Mouse (Mus musculus) embryonic facial prominence, embryonic 14.5 days (tissue): ENCODE measurements around the gene Xk. TPM values are rescaled to one million over a fixed set of nuclear protein-coding genes. Genes with fewer than 3 reads are reported as not detected.

ENCODE experiments used
- ATAC-seq: fragments of 200-750 bp; cut with Nextera tagmentation; 2 replicates; pipeline ENCODE4 v1.8.0; 2017; ENCODE audit warnings: low read depth, moderate number of reproducible peaks, moderate TSS enrichment
- DNase-seq: peaks from one replicate; pipeline ENCODE4 v3.0.0-alpha.2; 2015; ENCODE audit warnings: low spot score
- H3K27ac ChIP-seq: fragments of 300-500 bp; sonication (generic); replicated peaks from 2 replicates; pipeline ENCODE4 v1.5.1; 2014; ENCODE audit warnings: low read depth, mild to moderate bottlenecking, low read length, moderate library complexity
- H3K27me3 ChIP-seq: fragments of 300-500 bp; sonication (generic); replicated peaks from 2 replicates; pipeline ENCODE4 v1.6.1; 2014; ENCODE audit warnings: low read length; ENCODE audit not compliant: control insufficient read depth, insufficient read depth
- H3K36me3 ChIP-seq: fragments of 300-500 bp; sonication (generic); 2 replicates; pipeline ENCODE4 v1.6.1; 2014; ENCODE audit warnings: low read length, mixed read lengths; ENCODE audit not compliant: control insufficient read depth, insufficient read depth
- H3K4me1 ChIP-seq: fragments of 300-500 bp; sonication (generic); 2 replicates; pipeline ENCODE4 v1.6.1; 2014; ENCODE audit warnings: antibody characterized with exemption, low read length; ENCODE audit not compliant: control insufficient read depth, insufficient read depth
- H3K4me2 ChIP-seq: fragments of 300-500 bp; sonication (generic); 2 replicates; pipeline ENCODE4 v1.6.1; 2014; ENCODE audit warnings: low read depth, mild to moderate bottlenecking, low read length, moderate library complexity, mixed read lengths
- H3K4me3 ChIP-seq: fragments of 300-500 bp; sonication (generic); 2 replicates; pipeline ENCODE4 v1.5.1; 2014; ENCODE audit warnings: low read depth, mild to moderate bottlenecking, low read length
- H3K9ac ChIP-seq: fragments of 300-500 bp; sonication (generic); 2 replicates; pipeline ENCODE4 v1.6.1; 2014; ENCODE audit warnings: low read depth, mild to moderate bottlenecking, low read length, moderate library complexity, mixed read lengths
- H3K9me3 ChIP-seq: fragments of 300-500 bp; sonication (generic); 2 replicates; pipeline ENCODE4 v1.6.1; 2016; ENCODE audit warnings: low read length; ENCODE audit not compliant: control insufficient read depth
- WGBS: fragments of 180-500 bp; shearing (Covaris S2); extraction: QIAGEN DNeasy Blood & Tissue Kit; methylation state at CpG from one replicate; pipeline ENCODE4 v1.1.7; 2014; 5-methylcytosine and 5-hydroxymethylcytosine counted together
- polyA plus RNA-seq: library from polyadenylated mRNA; unstranded; fragments of >200 nt; fragmentation: Nextera tagmentation; extraction: Ambion mirVana; gene quantifications from 2 replicates; pipeline ENCODE4 v1.2.1, GENCODE M21; 2014

Gene Xk
- 0.97 and 2.0 TPM in 2 replicates for polyA plus RNA-seq

- WGBS, result 0% methylated on average over 1 of the region's 94 CpGs
Observed at GRCm38 (mm10) chrX:9272460-9273361, at the start of gene Xk. Gene Xk (plus strand): TSS chrX:9272756.

GRCm38 (mm10) chrX:9227105-9227504 is 45.5 kb upstream of the Xk start:
- Histone ChIP-seq H3K4me2 (no peak overlapping the region), H3K36me3 (no peaks in the 10 kb centered on the region), H3K27ac (no peak overlapping the region), H3K27me3 (no peaks in the 10 kb centered on the region), H3K4me1 (no peaks in the 10 kb centered on the region), H3K9ac (no peak overlapping the region), H3K9me3 (no peaks in the 10 kb centered on the region), H3K4me3 (no peak overlapping the region)
- DNase-seq (no peak), ATAC-seq (no peak)
- 76% methylated on average over 2 of the region's 2 CpGs for WGBS

More at GRCm38 (mm10) chrX:9272460-9273361, at the start of gene Xk:
- Histone ChIP-seq H3K4me2 (peak within 1 kb of the TSS; percentile 54), H3K4me3 (peak within 1 kb of the TSS; percentile 56), H3K4me1 (no peaks in the 10 kb centered on the region), H3K36me3 (no peaks in the 10 kb centered on the region), H3K27ac (no peak within 1 kb of the TSS), H3K27me3 (no peaks in the 10 kb centered on the region), H3K9ac (peak within 1 kb of the TSS; percentile 61), H3K9me3 (no peaks in the 10 kb centered on the region; the same call in 1 of the 2 replicates)
- DNase-seq, result peak; percentile 72
- ATAC-seq, result peak; percentile 90

GRCm38 (mm10) chrX:9240737-9241591 is 31.6 kb upstream of the Xk start:
- DNase-seq (no peak), ATAC-seq (no peak)
- H3K4me3 ChIP-seq, result no peak overlapping the region
- H3K9ac ChIP-seq, result no peak overlapping the region
- no peaks in the 10 kb centered on the region for H3K27me3 ChIP-seq
- no peak overlapping the region for H3K27ac ChIP-seq
- no peak overlapping the region for H3K4me2 ChIP-seq
- no peaks in the 10 kb centered on the region for H3K4me1 ChIP-seq
- H3K36me3 ChIP-seq, result no peaks in the 10 kb centered on the region
- 78% methylated on average over 5 of the region's 5 CpGs for WGBS
- no peaks in the 10 kb centered on the region for H3K9me3 ChIP-seq

- H3K9ac ChIP-seq, result no peak overlapping the region
- DNase-seq, result peak; percentile 75
- peak; percentile 71; the same call in 1 of the 2 replicates for ATAC-seq
- no peak overlapping the region for H3K4me2 ChIP-seq
- 36% methylated on average over 8 of the region's 8 CpGs for WGBS
- H3K4me1 ChIP-seq, result no peaks in the 10 kb centered on the region
- no peaks in the 10 kb centered on the region for H3K27me3 ChIP-seq
- no peaks in the 10 kb centered on the region for H3K36me3 ChIP-seq
- H3K4me3 ChIP-seq, result no peak overlapping the region
- no peaks in the 10 kb centered on the region for H3K9me3 ChIP-seq
- no peak overlapping the region for H3K27ac ChIP-seq
Observed at GRCm38 (mm10) chrX:9243381-9243864, 29.1 kb upstream of the Xk start.

GRCm38 (mm10) chrX:9244603-9245336 is 27.8 kb upstream of the Xk start:
- no peaks in the 10 kb centered on the region for H3K36me3 ChIP-seq
- H3K27me3 ChIP-seq, result no peaks in the 10 kb centered on the region
- no peak for ATAC-seq
- no peak for DNase-seq
- no peak overlapping the region for H3K4me3 ChIP-seq
- no peak overlapping the region for H3K27ac ChIP-seq
- H3K9me3 ChIP-seq, result no peaks in the 10 kb centered on the region
- no peak overlapping the region for H3K9ac ChIP-seq
- 62% methylated on average over 12 of the region's 12 CpGs for WGBS
- H3K4me2 ChIP-seq, result no peak overlapping the region
- H3K4me1 ChIP-seq, result no peaks in the 10 kb centered on the region

GRCm38 (mm10) chrX:9248911-9249310 is 23.6 kb upstream of the Xk start:
- H3K36me3 ChIP-seq, result no peaks in the 10 kb centered on the region
- no peak for ATAC-seq
- H3K9ac ChIP-seq, result no peak overlapping the region
- no peak overlapping the region for H3K27ac ChIP-seq
- H3K9me3 ChIP-seq, result no peaks in the 10 kb centered on the region
- no peak overlapping the region for H3K4me2 ChIP-seq
- H3K27me3 ChIP-seq, result no peaks in the 10 kb centered on the region
- peak; percentile 34 for DNase-seq
- 49% methylated on average over 5 of the region's 5 CpGs for WGBS
- no peaks in the 10 kb centered on the region for H3K4me1 ChIP-seq
- H3K4me3 ChIP-seq, result no peak overlapping the region

- DNase-seq (no peak), ATAC-seq (no peak)
- Histone ChIP-seq H3K27ac (no peak overlapping the region), H3K27me3 (no peaks in the 10 kb centered on the region), H3K36me3 (no peaks in the 10 kb centered on the region), H3K4me3 (no peak overlapping the region), H3K9ac (no peak overlapping the region), H3K9me3 (no peaks in the 10 kb centered on the region), H3K4me2 (no peak overlapping the region), H3K4me1 (no peaks in the 10 kb centered on the region)
- 78% methylated on average over 10 of the region's 10 CpGs for WGBS
Observed at GRCm38 (mm10) chrX:9253990-9254389, 18.6 kb upstream of the Xk start.

GRCm38 (mm10) chrX:9254901-9255300 is 17.7 kb upstream of the Xk start:
- Histone ChIP-seq H3K4me1 (no peaks in the 10 kb centered on the region), H3K27ac (no peak overlapping the region), H3K4me2 (no peak overlapping the region), H3K27me3 (no peaks in the 10 kb centered on the region), H3K9me3 (no peaks in the 10 kb centered on the region), H3K4me3 (no peak overlapping the region), H3K9ac (no peak overlapping the region), H3K36me3 (no peaks in the 10 kb centered on the region)
- no peak for DNase-seq
- WGBS, result 78% methylated on average over 3 of the region's 3 CpGs
- no peak for ATAC-seq
